Mouse (Mus musculus): ENCODE data around the gene Prss36. TPM values are rescaled to one million over a fixed set of nuclear protein-coding genes. Genes with fewer than 3 reads are reported as not detected.
"Not testable (repeated sequence)": the region's sequence is repeated elsewhere in the genome, so short reads cannot be mapped to it uniquely, and the experiment has no call there.

Prss36 gene
- total RNA-seq (2017): 1.2 and 2.3 TPM in 2 replicates

DNA sequence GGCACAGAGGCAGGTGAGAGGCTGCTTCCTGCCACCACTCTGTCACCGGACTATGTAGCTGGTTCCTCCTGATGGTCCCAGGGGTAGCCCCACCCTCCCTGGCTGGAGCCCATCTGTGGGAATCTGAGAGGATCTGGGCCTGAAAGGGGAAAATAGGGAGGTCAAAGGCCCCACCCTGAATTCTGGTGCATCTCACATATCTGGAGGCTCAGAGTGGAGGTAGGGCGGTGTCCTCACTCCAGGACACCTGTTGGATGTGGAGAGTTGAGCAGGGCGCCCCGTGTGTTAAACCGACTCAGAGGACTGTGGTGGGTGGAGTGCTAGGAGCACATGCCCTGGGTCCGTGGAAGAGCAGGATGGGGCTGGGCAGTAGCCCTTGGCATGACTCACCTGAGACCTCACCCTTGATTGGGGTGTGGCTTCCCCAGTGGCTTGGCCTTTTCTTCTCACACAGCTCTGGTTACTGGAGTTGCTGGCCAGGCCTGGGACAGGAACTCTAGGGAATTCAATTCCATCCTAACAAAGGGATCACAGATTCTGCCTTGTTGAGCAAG, at the start of gene Prss36:
Gene Prss36, minus strand, starts transcription at position 256 of the 554 bp plus-strand sequence.
- no peak for ATAC-seq (replicated peaks in 1 of 2; ENCODE audit: insufficient read depth in 1 of 2, low FRiP score in 2 of 2, low TSS enrichment in 1 of 2, low read depth in 1 of 2, poor library complexity in 2 of 2, severe bottlenecking in 2 of 2)

DNA sequence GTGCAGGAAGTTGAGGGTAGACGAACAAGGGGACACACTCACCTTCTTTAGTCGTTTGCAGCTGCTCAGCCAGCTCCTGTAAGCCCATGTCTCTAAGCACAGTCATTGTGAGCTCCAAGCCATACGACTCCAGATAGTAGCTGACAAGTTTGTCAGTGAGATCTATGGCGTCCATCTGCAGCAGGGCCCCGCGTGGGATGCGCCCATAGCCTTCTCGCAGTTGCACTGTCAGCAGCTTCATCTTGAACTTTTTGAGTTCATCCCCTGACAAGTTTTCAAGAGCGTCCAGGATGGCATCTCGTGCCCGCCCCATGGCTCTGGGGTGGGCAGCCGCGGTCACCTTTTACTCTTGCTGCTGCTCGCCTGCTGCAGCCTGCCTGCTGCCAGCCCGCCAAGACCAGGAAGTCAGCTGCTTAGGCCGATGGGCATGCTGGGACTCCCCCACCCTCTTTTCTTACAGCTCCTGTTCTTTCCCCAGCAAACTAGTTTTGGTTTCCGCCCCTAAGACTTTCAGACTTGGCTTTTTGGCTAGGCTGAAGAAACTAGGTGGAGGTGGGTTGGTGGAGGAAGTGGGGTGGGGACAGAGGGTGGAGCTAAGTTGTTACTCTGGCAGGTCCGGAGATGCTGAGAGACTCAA, 46.9 kb upstream of the Prss36 start, which contains the start of gene Pycard:
Gene Pycard, minus strand, starts transcription at position 527 of the 637 bp plus-strand sequence.
- ATAC-seq (replicated peaks in 1 of 2; ENCODE audit: insufficient read depth in 1 of 2, low FRiP score in 2 of 2, low TSS enrichment in 1 of 2, low read depth in 1 of 2, poor library complexity in 2 of 2, severe bottlenecking in 2 of 2): peak; percentile 78 to 80

DNA sequence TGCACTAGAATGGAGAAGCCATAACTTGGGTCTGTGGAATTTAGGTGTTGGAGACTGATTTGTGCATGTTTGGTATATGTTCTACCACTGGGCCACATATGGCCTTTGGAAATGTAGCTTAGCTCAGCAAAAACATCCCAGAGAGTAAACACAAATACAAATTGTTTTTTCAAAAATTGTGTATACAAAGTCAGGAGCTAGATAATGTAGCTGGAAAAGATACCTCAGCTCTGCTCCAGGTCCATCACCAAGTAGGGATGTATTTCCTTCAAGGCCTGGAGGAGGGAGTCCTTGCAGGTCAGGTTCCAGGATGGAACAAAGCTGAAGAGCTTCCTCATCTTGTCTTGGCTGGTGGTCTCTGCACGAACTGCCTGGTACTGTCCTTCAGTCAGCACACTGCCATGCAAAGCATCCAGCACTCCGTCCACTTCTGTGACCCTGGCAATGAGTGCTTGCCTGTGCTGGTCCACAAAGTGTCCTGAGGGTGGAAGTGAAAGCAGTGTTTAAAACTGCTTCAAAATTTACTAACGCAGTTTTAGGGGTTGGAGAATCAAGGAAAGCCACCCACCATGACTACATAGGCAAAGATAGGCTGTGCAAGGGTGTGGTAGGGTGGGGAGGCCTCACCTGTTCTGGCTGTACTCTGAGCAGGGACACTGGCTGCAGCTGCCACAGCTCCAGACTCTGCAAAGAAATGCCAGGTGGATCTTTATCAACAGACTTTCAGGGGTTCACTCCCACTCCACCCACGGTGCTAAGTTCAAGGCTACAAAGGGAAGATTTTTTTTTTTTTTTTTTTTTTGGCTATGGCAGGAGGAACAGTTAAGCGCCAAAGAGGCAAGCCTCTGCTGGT, 46.2 kb upstream of the Prss36 start:
- no peak for ATAC-seq (replicated peaks in 1 of 2; ENCODE audit: insufficient read depth in 1 of 2, low FRiP score in 2 of 2, low TSS enrichment in 1 of 2, low read depth in 1 of 2, poor library complexity in 2 of 2, severe bottlenecking in 2 of 2)

DNA sequence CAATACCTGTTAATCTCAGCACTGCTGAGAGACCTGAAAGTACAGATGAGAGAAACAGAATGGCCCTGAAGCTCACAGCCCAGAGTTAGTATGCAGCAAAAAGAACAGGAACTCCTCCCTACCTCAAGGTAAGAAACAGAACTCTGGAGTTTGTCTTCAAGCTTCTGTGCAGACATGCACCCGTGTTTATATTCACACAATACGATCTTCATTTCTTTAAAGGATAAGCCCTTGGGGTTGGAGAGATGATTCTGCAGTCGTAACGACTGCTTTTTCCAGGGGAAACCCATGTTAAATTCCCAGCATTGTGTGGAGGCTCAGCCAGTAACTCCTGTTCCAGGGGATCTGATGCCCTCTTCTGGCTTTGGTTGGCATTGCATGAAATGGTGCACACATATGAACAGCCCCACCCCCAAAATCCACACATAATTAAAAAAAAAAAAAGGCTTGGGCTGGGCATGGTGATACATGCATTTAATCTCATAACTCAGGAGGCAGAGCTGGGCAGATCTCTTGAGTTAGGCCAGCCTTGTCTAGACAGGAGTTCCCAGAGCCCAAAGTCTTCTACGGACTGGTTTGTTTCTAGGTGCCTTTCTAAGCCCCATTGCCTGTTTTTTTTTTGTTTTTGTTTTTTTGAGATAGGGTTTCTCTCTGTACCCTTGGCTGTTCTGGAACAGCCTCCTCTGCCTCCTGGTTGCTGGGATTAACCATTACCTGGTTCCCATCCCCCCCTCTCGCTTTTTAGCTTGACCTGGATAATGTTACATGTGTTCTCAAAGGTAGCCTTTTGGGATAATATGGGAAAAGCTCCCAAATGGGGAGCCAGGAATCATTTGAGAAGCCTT, 45.3 kb upstream of the Prss36 start:
- peak in 1 of 2 experiments; percentile 34; a peak in 1 of 4 replicates for ATAC-seq (replicated peaks in 1 of 2; ENCODE audit: insufficient read depth in 1 of 2, low FRiP score in 2 of 2, low TSS enrichment in 1 of 2, low read depth in 1 of 2, poor library complexity in 2 of 2, severe bottlenecking in 2 of 2)

DNA sequence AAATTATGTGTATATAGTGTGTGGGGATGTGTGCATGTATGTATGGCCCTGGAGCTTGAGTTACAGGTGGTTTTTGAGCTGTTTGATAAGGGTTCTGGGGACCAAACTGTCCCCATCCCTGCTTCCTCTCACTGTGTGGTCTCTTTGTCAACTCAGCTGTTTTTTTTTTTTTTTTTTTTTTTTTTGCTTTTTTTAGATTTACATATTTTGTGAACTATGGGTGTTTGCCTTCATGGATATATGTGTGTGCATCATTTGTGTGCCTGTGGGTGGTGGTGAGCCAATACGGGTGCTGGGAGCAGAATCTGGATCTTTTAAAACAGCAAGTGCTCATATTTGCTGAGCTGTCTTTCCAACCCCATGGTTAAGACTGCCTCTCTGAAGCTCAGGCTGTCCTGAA, 42.4 kb upstream of the Prss36 start:
- no peak for ATAC-seq (replicated peaks in 1 of 2; ENCODE audit: insufficient read depth in 1 of 2, low FRiP score in 2 of 2, low TSS enrichment in 1 of 2, low read depth in 1 of 2, poor library complexity in 2 of 2, severe bottlenecking in 2 of 2)

DNA sequence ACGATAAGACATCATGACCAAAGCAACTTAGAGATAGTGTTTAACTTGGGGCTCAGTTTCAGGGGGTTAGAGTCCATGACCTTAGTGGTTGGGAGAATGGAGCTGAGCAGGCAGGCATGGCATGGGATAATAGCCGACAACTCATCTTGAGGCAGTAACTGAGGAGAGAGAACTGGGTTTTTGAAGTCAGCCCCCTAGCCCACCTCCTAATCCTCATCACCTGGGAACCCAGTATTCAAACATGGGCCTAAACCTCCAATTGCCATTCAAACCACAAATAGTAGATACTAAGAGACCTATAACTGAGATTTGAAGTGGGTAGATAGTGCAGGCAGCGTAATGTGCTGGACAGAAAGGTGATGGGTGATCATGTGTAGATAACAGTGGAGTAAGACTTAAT, 34.1 kb upstream of the Prss36 start:
- ATAC-seq (replicated peaks in 1 of 2; ENCODE audit: insufficient read depth in 1 of 2, low FRiP score in 2 of 2, low TSS enrichment in 1 of 2, low read depth in 1 of 2, poor library complexity in 2 of 2, severe bottlenecking in 2 of 2): no peak

DNA sequence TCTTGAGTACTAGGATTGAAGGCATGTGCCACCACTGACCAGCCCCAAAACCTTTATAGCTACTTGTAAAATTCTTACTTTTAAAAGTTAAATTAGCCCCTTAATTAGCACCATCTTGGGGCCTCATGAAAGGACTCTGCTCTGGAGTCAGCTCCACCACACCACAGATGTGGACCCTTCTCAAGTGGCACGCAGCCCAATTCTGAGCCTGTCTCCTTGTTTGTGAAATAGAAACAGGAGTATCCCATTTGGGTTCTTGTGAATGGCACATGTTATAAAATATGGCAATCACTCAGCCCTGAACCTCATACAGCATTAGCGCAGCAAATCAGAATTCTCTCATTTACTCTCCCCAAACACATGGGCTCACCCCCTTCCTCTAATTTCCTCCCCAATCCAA, 32.3 kb upstream of the Prss36 start:
- ATAC-seq (replicated peaks in 1 of 2; ENCODE audit: insufficient read depth in 1 of 2, low FRiP score in 2 of 2, low TSS enrichment in 1 of 2, low read depth in 1 of 2, poor library complexity in 2 of 2, severe bottlenecking in 2 of 2): no peak

DNA sequence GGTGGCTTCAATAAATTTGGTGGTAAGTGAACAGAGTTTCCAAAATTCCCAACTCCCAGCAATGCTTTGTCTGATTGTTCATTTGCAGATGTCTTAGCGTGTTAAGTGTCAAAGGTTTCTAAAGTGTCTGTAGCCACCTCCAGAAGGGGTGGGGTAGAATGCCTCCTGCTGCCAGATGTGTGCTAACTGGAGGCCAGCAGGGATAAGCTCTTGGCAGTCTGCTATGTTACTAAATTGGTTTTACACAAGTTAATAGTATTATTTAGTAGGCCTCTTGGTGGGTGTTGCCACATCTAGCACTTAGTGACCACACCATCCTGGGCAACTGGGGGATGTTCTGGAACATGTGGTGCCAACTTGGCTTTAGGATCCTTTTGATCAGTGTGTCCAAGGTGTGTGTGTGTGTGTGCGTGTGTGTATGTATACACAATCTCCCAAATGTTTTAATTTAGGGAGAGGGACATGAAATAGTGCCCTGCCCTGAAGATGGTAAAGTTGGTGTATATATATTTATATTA, 27.9 kb upstream of the Prss36 start:
- ATAC-seq (replicated peaks in 1 of 2; ENCODE audit: insufficient read depth in 1 of 2, low FRiP score in 2 of 2, low TSS enrichment in 1 of 2, low read depth in 1 of 2, poor library complexity in 2 of 2, severe bottlenecking in 2 of 2): no peak

DNA sequence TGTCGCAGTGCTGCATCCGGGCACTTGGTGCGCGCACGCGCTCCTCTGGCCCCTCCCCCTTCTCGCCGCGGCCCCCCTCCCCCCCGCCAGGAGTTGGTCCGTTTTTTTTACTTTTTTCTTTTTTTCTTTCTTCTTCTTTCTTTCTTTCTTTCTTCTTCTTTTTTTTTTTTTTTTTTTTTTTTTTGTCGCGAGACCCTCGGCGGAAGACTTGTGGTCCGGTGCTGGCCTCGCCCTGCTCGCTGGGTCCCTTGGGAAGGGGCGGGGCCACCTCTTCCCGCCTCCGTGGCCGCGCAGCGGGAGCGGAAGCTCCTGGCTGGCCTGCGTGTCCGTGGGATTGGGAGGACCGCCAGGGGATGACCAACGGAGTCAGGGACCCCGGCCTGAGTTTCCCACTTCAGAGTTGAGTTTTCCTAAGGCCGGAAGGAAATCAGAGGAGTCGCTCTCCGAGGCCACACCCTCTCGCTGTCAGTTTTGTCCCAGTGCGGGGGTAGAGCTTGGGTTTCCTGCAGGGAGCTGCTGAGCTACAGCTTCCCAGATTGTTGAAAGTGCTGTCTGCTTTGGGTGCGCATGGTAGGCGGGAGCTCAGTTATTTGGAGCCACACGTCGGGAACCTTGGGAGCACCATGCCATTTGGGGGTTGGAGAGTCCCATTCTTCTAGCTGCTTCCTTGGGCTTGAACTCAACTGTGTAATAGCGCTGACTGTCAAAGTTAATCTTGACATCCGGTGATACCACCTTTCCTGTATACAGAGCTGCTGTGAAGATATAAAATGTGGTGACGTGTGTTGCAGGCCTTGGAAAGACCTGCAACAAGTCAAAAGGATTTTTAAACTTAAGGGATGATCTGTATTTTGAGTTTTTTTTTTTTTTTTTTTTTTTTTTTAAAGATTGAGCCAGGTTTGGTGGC, 21.6 kb upstream of the Prss36 start:
- peak in 1 of 2 experiments; percentile 15; a peak in 1 of 4 replicates for ATAC-seq (replicated peaks in 1 of 2; ENCODE audit: insufficient read depth in 1 of 2, low FRiP score in 2 of 2, low TSS enrichment in 1 of 2, low read depth in 1 of 2, poor library complexity in 2 of 2, severe bottlenecking in 2 of 2)

DNA sequence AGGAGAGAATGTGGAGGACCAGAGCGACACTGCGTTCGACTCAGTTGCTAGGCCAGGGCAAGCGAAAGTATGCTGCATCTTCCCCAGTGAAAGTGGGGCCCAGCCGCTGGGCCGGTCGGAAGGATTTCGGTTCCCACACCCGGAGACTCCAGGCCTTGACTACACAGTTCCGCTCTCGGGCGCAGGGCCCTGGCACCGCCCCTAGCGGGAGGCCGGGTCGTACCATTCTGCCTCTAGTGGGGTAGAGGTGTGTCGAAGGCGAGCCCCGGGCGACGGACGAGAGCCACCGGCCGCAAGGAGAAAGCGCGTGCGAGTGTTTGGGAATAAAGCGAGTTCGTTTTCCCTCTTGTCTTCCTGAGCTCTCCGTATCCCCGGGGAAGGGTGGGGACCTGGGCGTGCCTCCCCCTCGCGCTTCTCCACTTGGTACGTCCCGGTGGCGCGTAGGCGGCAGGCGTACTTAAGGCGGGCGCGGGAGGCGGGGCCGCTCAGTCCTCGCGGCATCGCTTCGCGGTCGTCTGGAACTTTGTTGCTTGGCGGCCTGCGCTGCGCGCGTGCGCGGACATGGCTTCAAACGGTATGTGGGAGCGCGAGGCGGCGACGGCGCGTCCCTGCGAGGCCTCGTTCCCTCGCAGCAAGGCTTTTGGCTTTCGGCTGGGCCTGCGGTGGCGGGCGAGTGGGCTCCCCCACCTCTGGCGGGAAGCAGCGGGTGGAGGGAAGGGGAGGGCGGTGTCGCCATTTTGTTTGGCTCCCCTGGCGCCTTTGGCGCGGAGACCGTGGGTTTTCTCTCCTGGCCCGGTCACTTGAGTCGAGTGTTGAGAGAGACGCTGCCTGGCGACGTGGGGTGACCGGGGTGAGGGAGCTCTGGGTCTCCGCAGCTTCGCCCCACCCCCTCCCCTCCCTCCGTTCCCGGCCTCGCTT, 20.7 kb upstream of the Prss36 start, which contains the start of gene Fus:
Gene Fus, plus strand, starts transcription at position 454 of the 918 bp plus-strand sequence.
- peak; percentile 91 to 96 for ATAC-seq (replicated peaks in 1 of 2; ENCODE audit: insufficient read depth in 1 of 2, low FRiP score in 2 of 2, low TSS enrichment in 1 of 2, low read depth in 1 of 2, poor library complexity in 2 of 2, severe bottlenecking in 2 of 2)

DNA sequence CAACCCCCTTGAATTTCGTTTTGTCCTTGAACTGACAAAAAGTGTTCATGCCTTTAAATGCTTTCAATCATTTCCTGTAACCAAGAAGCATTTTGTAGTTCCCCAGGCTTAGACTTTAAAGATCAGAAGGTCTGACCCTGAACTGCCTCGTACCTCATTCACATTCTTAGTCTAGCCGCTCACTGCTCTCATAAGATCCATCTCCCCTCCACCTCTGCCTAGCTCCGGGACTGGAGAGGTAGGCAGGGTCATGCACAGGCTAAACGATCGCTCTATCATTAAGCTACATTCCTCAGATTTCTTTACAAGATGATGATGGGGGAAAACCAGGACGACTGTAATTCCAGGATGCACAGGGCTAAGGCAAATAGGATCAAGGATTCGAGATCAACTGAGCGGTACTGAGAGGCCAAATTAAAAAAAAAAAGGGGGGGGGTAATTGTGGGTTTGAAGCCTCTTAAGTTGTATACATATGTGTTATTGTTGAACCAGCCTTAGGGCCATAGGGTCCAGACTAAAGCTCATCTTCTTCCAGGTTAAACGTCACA, 19.9 kb upstream of the Prss36 start:
- no peak for ATAC-seq (replicated peaks in 1 of 2; ENCODE audit: insufficient read depth in 1 of 2, low FRiP score in 2 of 2, low TSS enrichment in 1 of 2, low read depth in 1 of 2, poor library complexity in 2 of 2, severe bottlenecking in 2 of 2)

DNA sequence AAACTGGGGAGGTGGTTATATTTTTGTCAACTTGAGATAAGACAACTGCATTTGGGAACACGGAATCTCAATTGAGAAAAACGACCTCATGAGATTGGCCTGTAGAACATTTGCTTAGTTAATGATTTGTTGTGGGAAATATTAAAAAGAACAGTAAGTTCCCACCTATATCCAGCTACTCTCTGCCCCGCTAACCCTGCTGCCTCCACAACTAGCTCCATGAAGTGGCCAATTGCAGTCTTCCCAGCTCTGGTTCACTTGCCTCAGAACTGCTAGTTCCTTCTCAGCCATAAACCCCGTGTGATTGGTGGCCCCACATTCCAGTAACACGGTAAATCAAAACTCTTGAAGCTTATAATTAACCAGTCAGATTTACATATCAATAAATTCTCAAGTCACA, 12.8 kb upstream of the Prss36 start:
- no peak for ATAC-seq (replicated peaks in 1 of 2; ENCODE audit: insufficient read depth in 1 of 2, low FRiP score in 2 of 2, low TSS enrichment in 1 of 2, low read depth in 1 of 2, poor library complexity in 2 of 2, severe bottlenecking in 2 of 2)

DNA sequence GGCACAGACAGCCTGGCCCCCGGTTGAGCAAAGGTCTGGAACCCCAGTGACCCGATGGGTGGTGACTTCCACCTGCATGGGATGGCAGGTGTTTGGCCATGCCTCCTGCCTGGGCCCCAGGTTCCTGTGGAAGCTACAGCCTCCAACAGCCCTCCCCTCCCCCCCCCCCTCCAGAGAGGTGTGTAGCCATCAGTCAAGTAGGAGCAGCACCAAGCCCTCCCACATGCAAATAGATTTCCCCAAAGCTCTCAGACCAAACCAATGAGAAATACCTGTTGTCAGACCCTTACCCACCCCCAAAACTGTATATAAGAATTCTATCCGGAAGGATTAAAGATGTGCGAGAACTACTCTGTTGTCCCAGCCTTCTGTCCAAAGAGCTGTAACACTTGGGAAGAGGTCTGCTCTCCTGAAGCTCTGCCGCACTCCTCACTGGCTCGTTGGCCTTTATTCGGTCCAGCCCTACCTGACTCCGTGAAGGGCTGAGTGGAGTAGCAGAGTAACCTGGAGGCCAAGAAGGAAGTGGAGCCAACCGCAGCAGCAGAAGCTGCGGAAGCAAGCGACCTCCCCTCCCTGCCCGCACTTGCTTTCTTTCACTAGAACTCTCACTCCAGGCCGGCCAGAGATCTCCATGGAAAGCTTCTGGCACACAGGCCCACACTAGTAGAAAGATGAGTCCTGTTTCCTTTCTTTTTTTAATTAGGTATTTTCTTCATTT, 6.5 kb upstream of the Prss36 start:
- ATAC-seq (replicated peaks in 1 of 2; ENCODE audit: insufficient read depth in 1 of 2, low FRiP score in 2 of 2, low TSS enrichment in 1 of 2, low read depth in 1 of 2, poor library complexity in 2 of 2, severe bottlenecking in 2 of 2): peak; percentile 95 to 96

DNA sequence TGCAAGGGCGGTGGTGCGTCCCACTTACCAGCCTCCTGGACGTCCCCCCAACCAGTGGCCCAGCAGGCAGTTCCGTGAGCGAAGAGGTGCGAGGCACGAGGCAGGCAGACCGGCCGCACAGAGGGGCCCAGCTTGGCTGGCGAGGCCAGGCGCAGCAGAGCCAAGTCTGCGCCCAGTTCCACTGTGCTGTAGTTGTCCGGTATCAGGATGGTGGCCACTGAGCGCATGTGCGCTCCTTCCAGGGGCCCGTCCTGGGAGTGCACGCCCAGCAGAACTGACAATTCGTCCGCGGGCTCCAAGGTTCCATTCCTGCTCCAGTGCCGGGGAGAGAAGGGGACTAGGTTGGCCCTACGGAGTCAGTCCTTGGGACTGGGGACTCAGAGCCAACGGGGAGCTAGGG, 1.9 kb downstream of the Prss36 start:
- ATAC-seq (replicated peaks in 1 of 2; ENCODE audit: insufficient read depth in 1 of 2, low FRiP score in 2 of 2, low TSS enrichment in 1 of 2, low read depth in 1 of 2, poor library complexity in 2 of 2, severe bottlenecking in 2 of 2): no peak

DNA sequence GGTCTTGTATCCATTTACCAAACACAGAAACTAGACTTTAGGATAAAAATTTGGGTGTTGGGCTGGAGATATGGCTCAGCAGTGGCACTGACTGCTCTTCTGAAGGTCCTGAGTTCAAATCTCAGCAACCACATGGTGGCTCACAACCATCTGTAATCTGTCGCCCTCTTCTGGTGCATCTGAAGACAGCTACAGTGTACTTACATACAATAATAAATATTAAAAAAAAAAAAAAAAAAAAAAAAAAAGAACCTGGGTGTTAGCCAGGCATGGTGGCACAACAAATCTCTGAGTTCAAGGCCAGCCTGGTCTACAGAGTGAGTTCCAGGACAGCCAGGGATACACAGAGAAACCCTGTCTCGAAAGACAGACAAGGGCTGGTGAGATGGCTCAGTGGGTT, 4.4 kb downstream of the Prss36 start:
- not testable (repeated sequence) for ATAC-seq (replicated peaks in 1 of 2; ENCODE audit: insufficient read depth in 1 of 2, low FRiP score in 2 of 2, low TSS enrichment in 1 of 2, low read depth in 1 of 2, poor library complexity in 2 of 2, severe bottlenecking in 2 of 2)
